Mouse (Mus musculus) lung, adult 2 months (tissue): ENCODE results near the gene Hdgfl3.

Experiments
- CTCF ChIP-seq: fragments of 200-500 bp; IDR thresholded peaks from 2 replicates; pipeline ENCODE4 v1.5.1; 2011; ENCODE audit warnings: mild to moderate bottlenecking, low read length, control low read depth; ENCODE audit not compliant: insufficient read depth
- POLR2A ChIP-seq: fragments of 200-500 bp; IDR thresholded peaks from 2 replicates; pipeline ENCODE4 v1.6.1; 2011; ENCODE audit warnings: low read depth, mild to moderate bottlenecking, control low read depth, low read length, borderline replicate concordance; ENCODE audit errors: extremely low read depth

GRCm38 (mm10) chr7:81858968-81859721 is 75.1 kb downstream of the Hdgfl3 start, which contains the start of gene Tm6sf1:
- TF ChIP-seq CTCF: no peak
- peak; percentile 29; the same call in 1 of the 2 replicates for TF ChIP-seq POLR2A
